Mouse (Mus musculus): ENCODE measurements around the gene Morn1. TPM values are rescaled to one million over a fixed set of nuclear protein-coding genes. Genes with fewer than 3 reads are reported as not detected.

The Morn1 gene
- polyA plus RNA-seq, 1 experiment from 2014 or later = 5.1 TPM

GRCm38 (mm10) chr4:155126602-155127372 is 40.4 kb downstream of the Morn1 start:
- H3K4me3 ChIP-seq (ENCODE audit: low read depth, low read length) = no peak overlapping the region
- no peak overlapping the region for H3K4me2 ChIP-seq
- H3K36me3 ChIP-seq (ENCODE audit: control insufficient read depth, insufficient read depth, low read length) = no peaks in the 10 kb centered on the region
- no peaks in the 10 kb centered on the region for H3K9me3 ChIP-seq (ENCODE audit: control insufficient read depth, low read length)
- WGBS = 69% methylated on average over 7 of the region's 7 CpGs
- DNase-seq (ENCODE audit: low spot score, missing footprints) (no peak), ATAC-seq (ENCODE audit: low FRiP score) (no peak)
- H3K27me3 ChIP-seq (ENCODE audit: control insufficient read depth, insufficient read depth, low read length) = no peaks in the 10 kb centered on the region
- H3K9ac ChIP-seq (ENCODE audit: low read length) = no peak overlapping the region
- H3K4me1 ChIP-seq (ENCODE audit: control insufficient read depth, insufficient read depth, low read length) = peaks cover 12% of the 10 kb centered on the region; the same call in 1 of the 2 replicates
- H3K27ac ChIP-seq (ENCODE audit: low read depth, low read length) = no peak overlapping the region

GRCm38 (mm10) chr4:155128411-155128810 is 42.0 kb downstream of the Morn1 start:
- H3K9ac ChIP-seq (ENCODE audit: low read length) = no peak overlapping the region
- H3K4me1 ChIP-seq (ENCODE audit: control insufficient read depth, insufficient read depth, low read length) = peaks cover 7% of the 10 kb centered on the region
- 91% methylated on average over 15 of the region's 15 CpGs for WGBS
- no peaks in the 10 kb centered on the region for H3K27me3 ChIP-seq (ENCODE audit: control insufficient read depth, insufficient read depth, low read length)
- H3K4me3 ChIP-seq (ENCODE audit: low read depth, low read length) = no peak overlapping the region
- no peaks in the 10 kb centered on the region for H3K36me3 ChIP-seq (ENCODE audit: control insufficient read depth, insufficient read depth, low read length)
- no peak overlapping the region for H3K4me2 ChIP-seq
- DNase-seq (ENCODE audit: low spot score, missing footprints) (no peak), ATAC-seq (ENCODE audit: low FRiP score) (no peak)
- no peaks in the 10 kb centered on the region for H3K9me3 ChIP-seq (ENCODE audit: control insufficient read depth, low read length)
- H3K27ac ChIP-seq (ENCODE audit: low read depth, low read length) = no peak overlapping the region

GRCm38 (mm10) chr4:155129132-155129917 is 42.9 kb downstream of the Morn1 start:
- ATAC-seq (ENCODE audit: low FRiP score) = no peak
- Histone ChIP-seq H3K27me3 (ENCODE audit: control insufficient read depth, insufficient read depth, low read length) (no peaks in the 10 kb centered on the region), H3K9me3 (ENCODE audit: control insufficient read depth, low read length) (no peaks in the 10 kb centered on the region), H3K4me3 (ENCODE audit: low read depth, low read length) (no peak overlapping the region), H3K9ac (ENCODE audit: low read length) (no peak overlapping the region), H3K4me1 (ENCODE audit: control insufficient read depth, insufficient read depth, low read length) (peaks cover 13% of the 10 kb centered on the region), H3K36me3 (ENCODE audit: control insufficient read depth, insufficient read depth, low read length) (no peaks in the 10 kb centered on the region), H3K4me2 (no peak overlapping the region), H3K27ac (ENCODE audit: low read depth, low read length) (no peak overlapping the region)
- 92% methylated on average over 10 of the region's 10 CpGs for WGBS
- no peak for DNase-seq (ENCODE audit: low spot score, missing footprints)

- ATAC-seq (ENCODE audit: low FRiP score) (no peak), DNase-seq (ENCODE audit: low spot score, missing footprints) (no peak)
- no peaks in the 10 kb centered on the region for H3K36me3 ChIP-seq (ENCODE audit: control insufficient read depth, insufficient read depth, low read length)
- H3K4me3 ChIP-seq (ENCODE audit: low read depth, low read length) = no peak overlapping the region
- H3K27ac ChIP-seq (ENCODE audit: low read depth, low read length) = no peak overlapping the region
- H3K9ac ChIP-seq (ENCODE audit: low read length) = no peak overlapping the region
- no peak overlapping the region for H3K4me2 ChIP-seq
- WGBS = 92% methylated on average over 14 of the region's 14 CpGs
- peaks cover 13% of the 10 kb centered on the region for H3K4me1 ChIP-seq (ENCODE audit: control insufficient read depth, insufficient read depth, low read length)
- H3K27me3 ChIP-seq (ENCODE audit: control insufficient read depth, insufficient read depth, low read length) = no peaks in the 10 kb centered on the region
- no peaks in the 10 kb centered on the region for H3K9me3 ChIP-seq (ENCODE audit: control insufficient read depth, low read length)
Measured at GRCm38 (mm10) chr4:155129996-155130395, 43.6 kb downstream of the Morn1 start.

GRCm38 (mm10) chr4:155130616-155131015 is 44.2 kb downstream of the Morn1 start:
- Histone ChIP-seq H3K9ac (ENCODE audit: low read length) (no peak overlapping the region), H3K27ac (ENCODE audit: low read depth, low read length) (no peak overlapping the region), H3K4me2 (no peak overlapping the region), H3K4me1 (ENCODE audit: control insufficient read depth, insufficient read depth, low read length) (peaks cover 14% of the 10 kb centered on the region), H3K4me3 (ENCODE audit: low read depth, low read length) (no peak overlapping the region), H3K36me3 (ENCODE audit: control insufficient read depth, insufficient read depth, low read length) (no peaks in the 10 kb centered on the region), H3K9me3 (ENCODE audit: control insufficient read depth, low read length) (no peaks in the 10 kb centered on the region), H3K27me3 (ENCODE audit: control insufficient read depth, insufficient read depth, low read length) (no peaks in the 10 kb centered on the region)
- no peak for DNase-seq (ENCODE audit: low spot score, missing footprints)
- ATAC-seq (ENCODE audit: low FRiP score) = no peak
- 79% methylated on average over 7 of the region's 7 CpGs for WGBS

GRCm38 (mm10) chr4:155133188-155133587 is 46.8 kb downstream of the Morn1 start:
- Histone ChIP-seq H3K9me3 (ENCODE audit: control insufficient read depth, low read length) (no peaks in the 10 kb centered on the region), H3K4me1 (ENCODE audit: control insufficient read depth, insufficient read depth, low read length) (peaks cover 11% of the 10 kb centered on the region), H3K27me3 (ENCODE audit: control insufficient read depth, insufficient read depth, low read length) (no peaks in the 10 kb centered on the region), H3K9ac (ENCODE audit: low read length) (no peak overlapping the region; the same call in 1 of the 2 replicates), H3K36me3 (ENCODE audit: control insufficient read depth, insufficient read depth, low read length) (no peaks in the 10 kb centered on the region), H3K4me3 (ENCODE audit: low read depth, low read length) (no peak overlapping the region), H3K27ac (ENCODE audit: low read depth, low read length) (no peak overlapping the region), H3K4me2 (no peak overlapping the region)
- DNase-seq (ENCODE audit: low spot score, missing footprints) (no peak), ATAC-seq (ENCODE audit: low FRiP score) (no peak)
- 48% methylated on average over 3 of the region's 3 CpGs for WGBS

- Histone ChIP-seq H3K4me2 (no peak overlapping the region), H3K36me3 (ENCODE audit: control insufficient read depth, insufficient read depth, low read length) (no peaks in the 10 kb centered on the region), H3K27ac (ENCODE audit: low read depth, low read length) (no peak overlapping the region), H3K27me3 (ENCODE audit: control insufficient read depth, insufficient read depth, low read length) (no peaks in the 10 kb centered on the region), H3K4me1 (ENCODE audit: control insufficient read depth, insufficient read depth, low read length) (peaks cover 11% of the 10 kb centered on the region), H3K9ac (ENCODE audit: low read length) (no peak overlapping the region), H3K4me3 (ENCODE audit: low read depth, low read length) (no peak overlapping the region), H3K9me3 (ENCODE audit: control insufficient read depth, low read length) (no peaks in the 10 kb centered on the region)
- ATAC-seq (ENCODE audit: low FRiP score) = no peak
- WGBS = 55% methylated on average over 20 of the region's 20 CpGs
- DNase-seq (ENCODE audit: low spot score, missing footprints) = no peak
Measured at GRCm38 (mm10) chr4:155133658-155134417, 47.5 kb downstream of the Morn1 start.

- H3K4me2 ChIP-seq = no peak overlapping the region
- no peak overlapping the region for H3K4me3 ChIP-seq (ENCODE audit: low read depth, low read length)
- ATAC-seq (ENCODE audit: low FRiP score) = no peak
- H3K4me1 ChIP-seq (ENCODE audit: control insufficient read depth, insufficient read depth, low read length) = peaks cover 11% of the 10 kb centered on the region
- 89% methylated on average over 7 of the region's 7 CpGs for WGBS
- no peak overlapping the region for H3K27ac ChIP-seq (ENCODE audit: low read depth, low read length)
- no peak overlapping the region for H3K9ac ChIP-seq (ENCODE audit: low read length)
- no peak for DNase-seq (ENCODE audit: low spot score, missing footprints)
- H3K27me3 ChIP-seq (ENCODE audit: control insufficient read depth, insufficient read depth, low read length) = no peaks in the 10 kb centered on the region
- no peaks in the 10 kb centered on the region for H3K36me3 ChIP-seq (ENCODE audit: control insufficient read depth, insufficient read depth, low read length)
- H3K9me3 ChIP-seq (ENCODE audit: control insufficient read depth, low read length) = no peaks in the 10 kb centered on the region
Measured at GRCm38 (mm10) chr4:155134686-155135172, 48.4 kb downstream of the Morn1 start.
